Mouse (Mus musculus) adrenal gland (tissue): ENCODE results near the gene Fam102a.
"Not testable (repeated sequence)": the region's sequence is repeated elsewhere in the genome, so short reads cannot be mapped to it uniquely, and the experiment has no call there.

ENCODE experiments used
- intact Hi-C: fragments of 180-260 bp; cut with DNase I; formaldehyde crosslinking; loops from one replicate; pipeline ENCODE4 v1.15.1; 2025
- long read RNA-seq, 2 experiments: library from polyadenylated mRNA; unstranded; transcript quantifications; one replicate each; pipeline ENCODE4 v2.0.0; 2020; ENCODE audit warnings: borderline replicate concordance in 1 of 2; ENCODE audit not compliant: insufficient replicate concordance in 1 of 2

Gene Fam102a
- long read RNA-seq, experiment 1, full-length matches to known transcripts, result 3 of 11 reads
- long read RNA-seq, experiment 1, partial matches to known transcripts, result 0 of 11 reads
- long read RNA-seq, experiment 1, other reads (novel, unspliced or antisense), result 8 of 11 reads
- long read RNA-seq, experiment 2, full-length matches to known transcripts, result 1 of 7 reads
- long read RNA-seq, experiment 2, partial matches to known transcripts, result 2 of 7 reads
- long read RNA-seq, experiment 2, other reads (novel, unspliced or antisense), result 4 of 7 reads

DNA sequence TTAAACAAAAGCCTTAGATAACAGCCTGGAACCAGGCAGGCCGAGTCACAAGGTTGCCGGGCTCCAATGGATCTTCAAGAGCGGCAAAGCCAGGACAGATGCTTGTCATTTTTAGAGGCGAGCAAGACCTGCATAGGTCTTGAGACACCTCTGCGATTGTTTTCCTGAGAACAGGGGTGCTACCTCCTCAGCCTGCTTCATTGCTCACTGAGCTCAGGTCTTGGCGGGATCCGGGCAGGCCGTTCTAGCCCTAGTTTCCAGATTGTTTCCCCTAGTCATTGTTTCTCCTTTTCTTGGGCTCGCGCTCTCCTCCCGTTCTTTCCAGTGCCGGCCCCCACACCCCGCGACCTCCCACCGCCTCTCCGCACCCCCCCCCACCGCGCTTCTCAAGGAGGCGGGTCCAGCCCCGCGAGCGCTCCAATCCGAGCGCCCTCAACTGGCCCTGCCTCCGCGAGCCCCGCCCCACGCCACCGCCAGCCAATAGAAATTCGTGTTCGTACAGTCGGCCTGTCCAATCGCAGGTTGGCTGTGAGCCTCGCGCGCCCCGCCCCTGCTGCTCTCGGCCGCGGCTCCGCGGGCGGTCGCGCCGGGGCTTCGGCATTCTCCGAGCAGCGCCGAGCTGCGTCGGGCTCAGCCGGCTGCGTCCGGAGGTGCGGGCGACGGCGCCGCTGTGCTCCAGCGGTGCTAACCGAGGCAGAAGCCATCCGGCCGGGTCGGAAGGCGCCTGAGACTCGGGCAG, at the start of gene Fam102a:
Gene Fam102a, plus strand, starts transcription at position 600 of the 739 bp plus-strand sequence.
- intact Hi-C loops, result no loop called here

GRCm38 (mm10) chr2:32485751-32486150, 49.4 kb upstream of the Fam102a start:
- intact Hi-C loops, result no loop called here

GRCm38 (mm10) chr2:32486155-32486554, 49.0 kb upstream of the Fam102a start:
- intact Hi-C loops, result no loop called here

- intact Hi-C loops, result loop anchor here (1.0 kb wide), 1 partner anchor 83 kb away; no protein-coding TSS in a partner anchor
Observed at GRCm38 (mm10) chr2:32487124-32487623, 48.0 kb upstream of the Fam102a start.

DNA sequence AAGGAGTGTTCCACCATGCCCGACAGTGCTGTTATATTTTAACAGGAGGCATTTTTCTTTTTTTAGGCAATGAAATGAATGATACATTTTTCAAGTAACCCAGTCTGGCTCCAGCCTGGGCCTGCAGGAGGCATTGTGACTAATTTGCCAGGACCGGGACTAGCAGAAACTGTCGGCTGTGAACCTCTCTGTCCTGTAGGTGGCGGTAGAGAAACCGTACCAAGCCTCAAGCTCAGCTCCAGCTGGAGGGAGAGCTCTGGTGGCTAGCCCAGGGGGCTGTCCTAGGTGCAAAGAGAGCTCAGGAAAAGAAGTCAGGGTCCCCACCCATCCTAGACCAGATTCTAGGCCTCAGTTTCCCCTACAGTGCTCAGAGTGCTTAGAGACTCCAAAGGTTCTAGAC, 46.5 kb upstream of the Fam102a start:
- intact Hi-C loops, result loop anchor here (1.0 kb wide), 1 partner anchor 78 kb away; no protein-coding TSS in a partner anchor

DNA sequence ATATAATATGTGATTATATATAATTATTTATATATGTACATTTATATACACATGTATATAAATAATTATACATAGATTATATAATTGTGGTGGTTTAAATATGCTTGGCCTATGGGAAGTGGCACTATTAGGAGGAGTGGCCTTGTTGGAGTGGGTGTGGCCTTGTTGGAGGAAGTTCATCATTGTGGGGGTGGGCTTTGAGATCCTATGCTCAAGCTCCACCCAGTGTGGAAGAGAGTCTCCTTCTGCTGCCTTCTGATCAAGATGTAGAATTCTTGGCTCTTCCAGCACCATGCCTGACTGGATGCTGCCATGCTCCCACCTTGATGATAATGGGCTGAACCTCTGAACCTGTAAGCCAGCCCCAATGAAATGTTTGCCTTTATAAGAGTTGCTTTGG, 44.4 kb upstream of the Fam102a start:
- intact Hi-C loops, result not testable (repeated sequence)

GRCm38 (mm10) chr2:32492661-32493060, 42.5 kb upstream of the Fam102a start:
- intact Hi-C loops, result no loop called here

- intact Hi-C loops, result no loop called here
Observed at GRCm38 (mm10) chr2:32493301-32493701, 41.8 kb upstream of the Fam102a start.

DNA sequence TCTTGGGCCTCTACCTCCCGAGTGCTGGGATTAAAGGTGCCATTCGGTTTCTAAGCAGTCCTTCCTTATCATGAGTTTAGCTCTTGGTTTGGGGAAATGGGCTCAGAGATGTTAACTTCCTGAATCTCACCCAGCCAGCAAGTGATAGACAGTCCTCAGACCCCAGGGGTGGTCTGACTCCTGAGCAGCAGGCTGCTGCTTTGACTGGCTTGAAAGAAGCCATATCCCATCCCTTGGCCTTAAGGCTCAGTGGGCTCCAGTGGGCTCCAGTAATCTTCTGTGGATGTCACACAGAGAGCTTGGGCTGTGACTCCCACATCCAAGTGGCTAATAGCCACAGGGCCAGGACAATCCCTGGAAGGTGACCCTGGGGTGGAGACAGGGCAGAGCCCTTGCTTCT, 40.6 kb upstream of the Fam102a start:
- intact Hi-C loops, result no loop called here

GRCm38 (mm10) chr2:32495185-32495726, 39.9 kb upstream of the Fam102a start:
- intact Hi-C loops, result loop anchor here (5.0 kb wide), 1 partner anchor 57 kb away; no protein-coding TSS in a partner anchor

- intact Hi-C loops, result loop anchor here (5.0 kb wide), 1 partner anchor 56 kb away; no protein-coding TSS in a partner anchor
Observed at GRCm38 (mm10) chr2:32496190-32496589, 38.9 kb upstream of the Fam102a start.

- intact Hi-C loops, result loop anchor here (5.0 kb wide), 1 partner anchor 53 kb away; no protein-coding TSS in a partner anchor
Observed at GRCm38 (mm10) chr2:32499365-32499764, 35.8 kb upstream of the Fam102a start.

DNA sequence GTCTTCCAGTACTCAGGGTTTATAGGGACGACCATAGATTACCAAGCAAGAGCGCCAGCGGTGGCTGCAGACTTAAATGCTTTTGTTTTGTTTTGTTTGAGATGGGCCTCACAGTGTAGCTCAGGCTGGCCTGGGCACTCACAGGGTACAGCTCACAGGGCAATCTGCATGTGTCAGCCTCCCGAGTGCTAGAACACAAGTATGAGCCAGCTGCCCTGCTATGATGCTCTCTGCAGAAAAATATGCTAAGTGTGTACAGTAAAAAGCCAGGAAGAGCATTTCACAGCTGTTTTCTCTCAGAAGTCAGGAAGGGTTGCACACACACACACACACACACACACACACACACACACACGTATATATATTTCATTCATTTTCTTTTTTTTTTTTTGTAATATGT, 34.7 kb upstream of the Fam102a start:
- intact Hi-C loops, result no loop called here

- intact Hi-C loops, result no loop called here
Observed at GRCm38 (mm10) chr2:32501754-32502324, 33.3 kb upstream of the Fam102a start.

DNA sequence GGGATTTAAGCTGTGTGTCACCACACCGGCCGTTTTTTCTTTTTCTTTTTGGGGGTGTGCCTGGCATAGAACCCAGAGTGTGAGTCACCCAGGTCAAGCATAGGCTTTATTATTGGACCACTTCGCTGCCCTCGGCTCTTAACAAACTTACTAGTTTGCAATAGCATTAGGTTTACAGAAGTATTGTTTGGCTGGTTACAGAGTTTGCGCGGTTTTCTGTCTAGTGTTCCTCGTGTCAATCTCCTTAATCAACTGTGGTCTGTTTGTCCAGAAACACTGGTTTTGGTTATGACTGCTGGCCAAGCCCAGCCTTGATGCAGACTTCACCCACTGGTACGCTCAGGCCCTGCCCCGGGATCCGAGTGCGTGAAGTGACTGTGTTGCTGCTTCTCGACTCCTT, 32.3 kb upstream of the Fam102a start:
- intact Hi-C loops, result no loop called here

DNA sequence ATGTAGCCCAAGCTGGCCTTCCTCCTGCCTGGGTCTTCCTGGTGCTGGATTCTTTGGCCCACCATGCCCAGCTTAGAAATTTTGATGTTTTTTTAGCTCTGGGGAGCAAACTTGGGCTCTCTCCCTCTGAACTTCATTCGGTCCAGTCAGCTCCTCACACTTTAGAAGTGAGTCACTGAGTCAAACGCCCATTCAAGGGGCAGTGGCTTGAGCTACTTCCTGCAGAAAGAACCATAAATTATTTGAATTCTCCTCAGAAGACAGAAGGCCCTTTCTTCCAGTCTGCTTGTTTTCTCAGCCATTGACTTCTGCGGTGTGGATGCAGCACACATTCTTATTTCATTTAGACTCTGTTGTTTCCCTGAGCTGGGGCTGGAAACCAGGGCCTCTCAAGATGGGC, 31.5 kb upstream of the Fam102a start:
- intact Hi-C loops, result no loop called here

GRCm38 (mm10) chr2:32505536-32505935, 29.6 kb upstream of the Fam102a start:
- intact Hi-C loops, result no loop called here

GRCm38 (mm10) chr2:32506673-32507668, 28.2 kb upstream of the Fam102a start:
- intact Hi-C loops, result no loop called here

DNA sequence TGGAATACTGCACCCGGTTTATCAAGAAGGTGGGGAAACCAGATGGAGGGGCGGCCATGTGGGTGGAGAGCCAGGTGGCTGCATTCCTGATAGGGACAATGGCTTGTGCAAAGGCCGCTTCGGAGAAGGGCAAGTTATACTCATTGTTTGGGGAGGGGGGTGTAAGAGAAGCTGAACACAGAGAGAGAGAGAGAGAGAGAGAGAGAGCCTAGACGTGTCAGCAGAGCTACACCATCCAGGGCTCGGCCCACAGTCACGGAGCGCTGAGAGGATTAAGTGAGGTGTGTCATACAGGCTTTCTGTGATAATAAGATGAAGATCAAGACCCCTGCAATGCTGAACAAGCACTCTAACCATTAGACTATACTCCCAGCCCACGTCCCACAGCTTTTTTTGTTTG, 27.2 kb upstream of the Fam102a start:
- intact Hi-C loops, result no loop called here

GRCm38 (mm10) chr2:32509287-32509686, 25.8 kb upstream of the Fam102a start:
- intact Hi-C loops, result no loop called here
